Mouse (Mus musculus) urinary bladder, adult 2 months (tissue): ENCODE results near the gene Shq1. TPM values are rescaled to one million over a fixed set of nuclear protein-coding genes. Genes with fewer than 3 reads are reported as not detected.

Source experiments
- DNase-seq: peaks from one replicate; pipeline ENCODE4 v3.0.0; 2022; ENCODE audit warnings: low spot score
- polyA plus RNA-seq: library from polyadenylated mRNA; depleted of rRNA; stranded (reverse); fragments of >200 nt; gene quantifications from 2 replicates; pipeline ENCODE4 v1.2.3, GENCODE M21; 2012; rRNA removed

The Shq1 gene
- polyA plus RNA-seq, 1 experiment: 6.9 TPM

GRCm38 (mm10) chr6:100532326-100532725, 138.6 kb downstream of the Shq1 start:
- no peak for DNase-seq

DNA sequence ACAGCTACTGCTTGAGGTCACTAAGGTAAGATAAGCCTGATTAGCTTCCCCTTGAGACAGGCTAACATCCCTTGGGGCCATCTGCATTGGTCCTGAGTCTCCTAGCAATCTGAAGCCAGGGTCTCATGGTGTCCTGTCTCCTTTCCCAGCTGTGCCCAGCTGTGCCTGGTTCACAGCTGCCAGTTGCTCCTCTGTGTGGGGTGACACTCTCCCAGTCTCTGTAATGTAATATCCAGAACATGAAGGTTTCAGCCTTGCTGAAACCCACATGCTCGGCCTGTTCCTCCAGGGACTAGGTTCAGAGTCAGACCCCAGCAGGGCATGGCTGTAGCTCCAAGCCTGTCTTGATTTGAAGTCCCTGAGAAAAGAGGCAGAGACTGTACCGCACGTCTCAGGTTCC, 141.3 kb downstream of the Shq1 start:
- no peak for DNase-seq

DNA sequence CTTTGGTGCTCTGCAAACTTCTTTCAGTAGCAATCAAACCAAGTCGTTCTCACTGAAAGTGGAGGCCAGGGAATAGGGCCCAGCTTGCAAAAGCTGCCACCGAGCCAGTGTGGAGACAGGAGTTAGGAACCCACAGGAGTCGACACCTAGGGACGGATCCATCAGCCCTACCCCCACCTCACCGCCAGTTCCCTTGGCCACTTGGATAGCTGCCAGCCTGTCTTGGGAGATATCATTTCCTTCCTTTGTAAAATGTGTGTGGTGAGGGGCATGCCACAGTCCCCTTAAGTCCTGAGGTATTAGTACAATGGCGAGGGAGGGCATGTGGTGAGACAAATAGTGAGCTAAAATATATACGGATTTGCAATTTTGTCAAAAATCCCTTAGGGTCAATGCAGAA, 142.4 kb downstream of the Shq1 start:
- DNase-seq: no peak

DNA sequence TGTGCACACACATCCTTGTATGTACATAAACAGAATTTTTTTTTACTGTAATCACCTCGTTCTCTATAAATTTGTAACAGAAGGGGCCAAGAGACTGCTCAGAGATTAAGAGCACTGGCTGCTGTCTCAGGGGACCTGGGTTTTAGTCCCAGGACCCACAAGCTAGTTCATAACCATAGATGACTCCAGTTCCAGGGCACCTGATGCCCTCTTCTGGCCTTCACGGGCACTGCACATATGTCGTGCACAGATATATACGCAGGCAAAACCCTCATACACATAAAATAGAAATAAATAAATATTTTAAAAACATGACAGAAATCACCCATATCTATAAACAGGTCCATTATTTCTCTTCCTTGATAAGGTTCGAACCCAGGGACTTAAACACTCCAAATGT, 143.0 kb downstream of the Shq1 start:
- no peak for DNase-seq

GRCm38 (mm10) chr6:100527161-100527560, 143.8 kb downstream of the Shq1 start:
- DNase-seq: no peak

DNA sequence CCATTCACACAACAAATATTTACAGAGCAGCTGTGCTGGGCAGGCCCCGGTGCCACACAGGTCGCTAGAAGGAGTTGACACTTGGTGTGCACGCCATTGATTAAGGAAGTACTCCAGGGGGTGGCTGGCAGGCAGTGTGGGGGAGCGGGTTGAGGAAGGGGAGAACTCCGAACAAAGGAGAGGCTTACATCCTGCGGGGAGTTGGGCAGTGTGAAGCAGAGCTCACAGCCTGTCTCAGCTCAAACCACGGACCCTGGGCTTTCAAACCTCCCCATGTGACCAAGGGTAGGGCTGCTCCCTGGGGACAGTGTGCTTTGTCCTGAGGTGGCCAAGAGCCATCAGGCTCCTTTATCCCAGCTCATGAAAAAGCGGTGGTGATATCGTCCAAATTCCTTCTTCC, 144.9 kb downstream of the Shq1 start:
- no peak for DNase-seq

DNA sequence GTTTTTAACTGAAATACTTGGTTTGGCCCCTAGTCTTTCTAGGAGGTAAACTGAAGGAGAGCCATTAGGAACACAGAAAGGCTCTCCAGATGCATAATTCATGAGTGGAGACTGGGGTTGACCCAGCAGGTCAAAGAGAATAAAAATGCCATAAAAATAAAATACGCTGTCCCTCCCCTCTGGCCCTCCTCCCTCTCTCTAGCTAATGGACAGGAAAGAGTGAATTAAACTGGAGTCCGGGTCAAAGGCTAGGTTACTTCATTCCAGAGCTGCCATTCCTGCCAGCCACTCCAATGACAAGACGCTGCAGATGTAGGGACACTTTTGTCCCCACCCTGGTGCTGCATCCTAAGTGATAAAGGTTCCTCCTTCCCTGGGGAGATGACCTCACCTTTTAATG, 145.5 kb downstream of the Shq1 start:
- DNase-seq: no peak

- no peak for DNase-seq
These were observed 148.5 kb downstream of the Shq1 start for GRCm38 (mm10) chr6:100522495-100522894.

GRCm38 (mm10) chr6:100521615-100522398, 149.2 kb downstream of the Shq1 start:
- no peak for DNase-seq

DNA sequence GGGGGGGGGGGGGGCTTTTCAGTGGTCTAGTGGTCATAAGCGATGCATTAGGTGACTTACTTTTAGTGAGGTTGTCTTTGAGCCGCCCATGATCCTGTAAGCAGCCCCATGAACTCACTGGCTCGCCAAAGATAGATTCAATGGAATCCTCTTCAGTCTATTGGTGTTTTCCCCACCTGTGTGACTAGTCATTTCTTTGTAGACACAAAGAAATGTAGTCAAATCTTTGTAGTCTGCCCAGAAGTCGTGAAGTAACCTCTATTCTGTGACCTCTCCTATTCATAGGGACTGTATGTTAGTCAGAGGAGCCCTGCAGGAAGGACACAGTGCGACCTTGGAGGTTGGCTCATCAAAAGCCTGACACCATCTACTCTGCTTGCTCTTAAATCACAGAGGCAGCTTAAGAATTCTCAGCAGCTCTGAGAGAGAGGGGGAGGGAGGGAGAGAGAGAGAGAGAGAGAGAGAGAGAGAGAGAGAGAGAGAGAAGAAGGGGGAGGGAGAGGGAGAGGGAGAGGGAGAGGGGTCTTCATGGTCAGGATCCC, 150.3 kb downstream of the Shq1 start:
- DNase-seq: no peak

- no peak for DNase-seq
These were observed 151.1 kb downstream of the Shq1 start for GRCm38 (mm10) chr6:100519837-100520236.

Other genes with a start within 250 kb of the Shq1 start
- 8.5 and 9.1 TPM in 2 replicates for gene Gxylt2, start 33.6 kb upstream of the Shq1 start, polyA plus RNA-seq
- gene Ppp4r2, start 162.5 kb upstream of the Shq1 start, polyA plus RNA-seq: 36.9 and 37.3 TPM in 2 replicates